Mouse (Mus musculus) brain, embryonic 14.5 days (tissue): Measurements from ENCODE around the gene H2-D1.

Experiments
- CTCF ChIP-seq: fragments of 200-500 bp; IDR thresholded peaks from 2 replicates; pipeline ENCODE4 v1.5.1; 2012; ENCODE audit warnings: inconsistent platforms, mild to moderate bottlenecking, moderate library complexity, borderline replicate concordance; ENCODE audit not compliant: insufficient read depth, insufficient read length; ENCODE audit errors: extremely low read depth
- POLR2A ChIP-seq: fragments of 200-500 bp; IDR thresholded peaks from 2 replicates; pipeline ENCODE4 v1.6.1; 2012; ENCODE audit warnings: mild to moderate bottlenecking, inconsistent platforms, borderline replicate concordance; ENCODE audit not compliant: poor library complexity, insufficient read depth, insufficient read length, severe bottlenecking; ENCODE audit errors: extremely low read depth

DNA sequence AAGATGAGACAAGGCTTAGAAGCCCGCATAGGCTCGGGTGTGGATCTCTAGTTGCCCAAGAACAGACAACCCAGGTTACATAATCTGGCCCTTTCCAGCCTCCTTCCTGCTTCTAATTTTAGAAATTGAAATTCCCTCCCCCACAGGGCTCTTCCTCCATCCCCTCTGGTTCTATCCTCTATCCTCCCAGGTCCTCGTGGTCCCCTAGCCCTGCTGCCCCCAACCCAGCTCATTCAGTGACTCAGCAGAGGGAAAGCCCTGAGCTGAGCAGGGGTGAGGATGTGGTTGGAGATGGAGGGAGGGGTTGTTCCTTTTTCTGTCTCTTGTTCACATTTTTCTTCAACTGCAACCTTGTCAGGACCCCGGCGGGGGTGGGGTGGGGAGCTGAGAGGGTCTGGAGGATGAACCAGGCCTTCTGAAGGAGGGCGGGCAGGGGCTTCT, 42.9 kb upstream of the H2-D1 start:
- TF ChIP-seq CTCF (no peak), POLR2A (no peak)
